Mouse (Mus musculus): ENCODE data around the gene Atp6v1d. TPM values are rescaled to one million over a fixed set of nuclear protein-coding genes. Genes with fewer than 3 reads are reported as not detected.
A peak's percentile ranks its signal among the peaks of the same experiment; 100 is the strongest.

Gene Atp6v1d
- polyA plus RNA-seq, 1 experiment from 2014 or later: 61.4 TPM

GRCm38 (mm10) chr12:78865434-78865833 lies 4.0 kb upstream of the Atp6v1d start:
- Histone ChIP-seq H3K9me3 (no peaks in the 10 kb centered on the region), H3K4me1 (peaks cover 21% of the 10 kb centered on the region), H3K36me3 (replicated peaks) (peaks cover 61% of the 10 kb centered on the region), H3K4me3 (no peak overlapping the region), H3K27me3 (ENCODE audit: poor library complexity, severe bottlenecking) (no peaks in the 10 kb centered on the region), H3K27ac (no peak overlapping the region)
- WGBS: 98% methylated on average over 1 of the region's 1 CpGs
- DNase-seq (ENCODE audit: extremely low spot score, low spot score): no peak

- DNase-seq (ENCODE audit: extremely low spot score, low spot score): no peak
- under 1% methylated on average over 22 of the region's 22 CpGs for WGBS
- H3K4me1 ChIP-seq: peaks cover 32% of the 10 kb centered on the region
- H3K27ac ChIP-seq: peak overlapping the region; percentile 97
- H3K9me3 ChIP-seq: no peaks in the 10 kb centered on the region
- H3K27me3 ChIP-seq (ENCODE audit: poor library complexity, severe bottlenecking): no peaks in the 10 kb centered on the region
- H3K36me3 ChIP-seq (replicated peaks): peaks cover 34% of the 10 kb centered on the region
- H3K4me3 ChIP-seq: peak overlapping the region; percentile 74
These were observed 854 bp upstream of the Atp6v1d start for GRCm38 (mm10) chr12:78862254-78862730.

GRCm38 (mm10) chr12:78860921-78861495 lies 430 bp downstream of the Atp6v1d start:
- Histone ChIP-seq H3K27me3 (ENCODE audit: poor library complexity, severe bottlenecking) (no peaks in the 10 kb centered on the region), H3K4me1 (peaks cover 32% of the 10 kb centered on the region), H3K4me3 (peak overlapping the region; percentile 74), H3K9me3 (no peaks in the 10 kb centered on the region), H3K27ac (peak overlapping the region; percentile 97), H3K36me3 (replicated peaks) (peaks cover 33% of the 10 kb centered on the region)
- WGBS: 1% methylated on average over 30 of the region's 30 CpGs
- no peak for DNase-seq (ENCODE audit: extremely low spot score, low spot score)

DNA sequence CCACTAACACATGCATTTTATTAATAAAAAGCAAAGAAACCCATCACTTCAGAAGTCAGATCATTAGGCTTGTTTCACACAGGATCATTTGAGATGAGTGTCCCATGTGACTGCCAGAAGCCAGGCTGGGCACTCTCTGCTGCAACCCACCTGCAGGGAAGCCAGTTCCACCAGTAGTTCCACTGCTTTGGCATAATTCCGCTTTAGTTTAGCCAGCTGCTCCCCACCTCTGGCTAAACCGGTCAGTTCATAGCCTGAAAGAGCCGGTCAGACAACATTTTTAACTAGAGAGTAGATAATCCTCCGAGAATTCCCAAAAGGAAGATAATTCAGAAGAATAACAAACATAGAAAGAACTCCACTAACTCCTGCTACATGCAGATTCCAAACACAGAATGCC lies 13.2 kb downstream of the Atp6v1d start:
- no peak for DNase-seq (ENCODE audit: extremely low spot score, low spot score)

GRCm38 (mm10) chr12:78842429-78842828 lies 19.0 kb downstream of the Atp6v1d start:
- Histone ChIP-seq H3K4me3 (no peak overlapping the region), H3K36me3 (replicated peaks) (peaks cover 85% of the 10 kb centered on the region), H3K27me3 (ENCODE audit: poor library complexity, severe bottlenecking) (no peaks in the 10 kb centered on the region), H3K27ac (no peak overlapping the region), H3K9me3 (no peaks in the 10 kb centered on the region), H3K4me1 (no peaks in the 10 kb centered on the region)
- DNase-seq (ENCODE audit: extremely low spot score, low spot score): no peak
- WGBS: 98% methylated on average over 1 of the region's 1 CpGs

More for the DNA sequence above, 13.2 kb downstream of the Atp6v1d start:
- Histone ChIP-seq H3K4me1 (no peaks in the 10 kb centered on the region), H3K36me3 (replicated peaks) (peaks cover 70% of the 10 kb centered on the region), H3K27me3 (ENCODE audit: poor library complexity, severe bottlenecking) (no peaks in the 10 kb centered on the region), H3K27ac (no peak overlapping the region), H3K4me3 (no peak overlapping the region), H3K9me3 (no peaks in the 10 kb centered on the region)
- WGBS: 93% methylated on average over 4 of the region's 4 CpGs

GRCm38 (mm10) chr12:78839906-78840305 lies 21.5 kb downstream of the Atp6v1d start:
- no peak for DNase-seq (ENCODE audit: extremely low spot score, low spot score)
- H3K4me1 ChIP-seq: no peaks in the 10 kb centered on the region
- H3K4me3 ChIP-seq: no peak overlapping the region
- 92% methylated on average over 4 of the region's 4 CpGs for WGBS
- H3K27me3 ChIP-seq (ENCODE audit: poor library complexity, severe bottlenecking): no peaks in the 10 kb centered on the region
- H3K27ac ChIP-seq: no peak overlapping the region
- H3K9me3 ChIP-seq: no peaks in the 10 kb centered on the region
- H3K36me3 ChIP-seq (replicated peaks): peaks cover 91% of the 10 kb centered on the region

DNA sequence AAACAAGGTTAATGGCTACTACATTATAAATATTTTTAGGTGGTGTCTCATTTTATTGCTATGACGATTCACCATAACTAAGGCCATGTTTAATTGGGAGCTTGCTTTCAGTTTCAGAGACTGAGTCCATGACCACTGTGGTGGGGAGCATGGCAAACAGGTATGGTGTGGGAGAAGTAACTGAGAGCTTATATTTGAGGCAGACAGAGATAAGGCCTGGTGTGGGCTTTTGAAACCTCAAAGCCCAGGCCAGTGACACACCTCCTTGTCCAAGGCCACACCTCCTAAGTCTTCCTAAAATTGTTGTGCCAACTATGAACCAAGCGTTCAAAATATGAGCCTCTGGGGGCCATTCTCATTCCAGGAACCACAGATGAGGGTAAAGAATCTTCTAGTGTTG lies 26.9 kb downstream of the Atp6v1d start:
- Histone ChIP-seq H3K27ac (no peak overlapping the region), H3K36me3 (replicated peaks) (peaks cover 83% of the 10 kb centered on the region), H3K4me3 (no peak overlapping the region), H3K9me3 (no peaks in the 10 kb centered on the region), H3K27me3 (ENCODE audit: poor library complexity, severe bottlenecking) (no peaks in the 10 kb centered on the region), H3K4me1 (no peaks in the 10 kb centered on the region)
- no peak for DNase-seq (ENCODE audit: extremely low spot score, low spot score)
- 94% methylated on average over 2 of the region's 2 CpGs for WGBS

- no peak for DNase-seq (ENCODE audit: extremely low spot score, low spot score)
- no peak overlapping the region for H3K27ac ChIP-seq
- H3K9me3 ChIP-seq: no peaks in the 10 kb centered on the region
- no peaks in the 10 kb centered on the region for H3K27me3 ChIP-seq (ENCODE audit: poor library complexity, severe bottlenecking)
- peaks cover 12% of the 10 kb centered on the region for H3K36me3 ChIP-seq (replicated peaks)
- no peaks in the 10 kb centered on the region for H3K4me1 ChIP-seq
- no peak overlapping the region for H3K4me3 ChIP-seq
These were observed 47.0 kb downstream of the Atp6v1d start for GRCm38 (mm10) chr12:78814437-78814836.

GRCm38 (mm10) chr12:78801836-78802235 lies 59.6 kb downstream of the Atp6v1d start:
- Histone ChIP-seq H3K36me3 (replicated peaks) (peaks cover 21% of the 10 kb centered on the region), H3K27me3 (ENCODE audit: poor library complexity, severe bottlenecking) (no peaks in the 10 kb centered on the region), H3K4me3 (no peak overlapping the region), H3K9me3 (no peaks in the 10 kb centered on the region), H3K4me1 (no peaks in the 10 kb centered on the region), H3K27ac (no peak overlapping the region)
- no peak for DNase-seq (ENCODE audit: extremely low spot score, low spot score)

- peaks cover 21% of the 10 kb centered on the region for H3K36me3 ChIP-seq (replicated peaks)
- WGBS: 92% methylated on average over 3 of the region's 3 CpGs
- no peak for DNase-seq (ENCODE audit: extremely low spot score, low spot score)
These were observed 61.4 kb downstream of the Atp6v1d start for GRCm38 (mm10) chr12:78800036-78800435.

GRCm38 (mm10) chr12:78794236-78794635 lies 67.2 kb downstream of the Atp6v1d start:
- WGBS: 30% methylated on average over 1 of the region's 1 CpGs
- no peak overlapping the region for H3K27ac ChIP-seq
- H3K36me3 ChIP-seq (replicated peaks): peaks cover 21% of the 10 kb centered on the region
- H3K27me3 ChIP-seq (ENCODE audit: poor library complexity, severe bottlenecking): no peaks in the 10 kb centered on the region
- no peak for DNase-seq (ENCODE audit: extremely low spot score, low spot score)
- H3K9me3 ChIP-seq: no peaks in the 10 kb centered on the region
- H3K4me3 ChIP-seq: no peak overlapping the region
- H3K4me1 ChIP-seq: peaks cover 9% of the 10 kb centered on the region

More at GRCm38 (mm10) chr12:78800036-78800435, 61.4 kb downstream of the Atp6v1d start:
- Histone ChIP-seq H3K9me3 (no peaks in the 10 kb centered on the region), H3K4me3 (no peak overlapping the region), H3K27ac (no peak overlapping the region), H3K27me3 (ENCODE audit: poor library complexity, severe bottlenecking) (no peaks in the 10 kb centered on the region), H3K4me1 (no peaks in the 10 kb centered on the region)

GRCm38 (mm10) chr12:78790791-78791190 lies 70.6 kb downstream of the Atp6v1d start:
- Histone ChIP-seq H3K4me1 (peaks cover 9% of the 10 kb centered on the region), H3K9me3 (no peaks in the 10 kb centered on the region), H3K27me3 (ENCODE audit: poor library complexity, severe bottlenecking) (no peaks in the 10 kb centered on the region), H3K4me3 (no peak overlapping the region), H3K36me3 (replicated peaks) (no peaks in the 10 kb centered on the region), H3K27ac (no peak overlapping the region)
- no peak for DNase-seq (ENCODE audit: extremely low spot score, low spot score)
- 83% methylated on average over 2 of the region's 2 CpGs for WGBS
